Mouse (Mus musculus) retina, postnatal 7 days (tissue): Measurements from ENCODE around the gene Olfr1076.
"Not testable (repeated sequence)": the region's sequence is repeated elsewhere in the genome, so short reads cannot be mapped to it uniquely, and the experiment has no call there.

Experiments used
- DNase-seq: peaks from one replicate; pipeline ENCODE4 v3.0.0-alpha.2; 2012; ENCODE audit warnings: low read depth, low spot score

The Olfr1076 gene

DNA sequence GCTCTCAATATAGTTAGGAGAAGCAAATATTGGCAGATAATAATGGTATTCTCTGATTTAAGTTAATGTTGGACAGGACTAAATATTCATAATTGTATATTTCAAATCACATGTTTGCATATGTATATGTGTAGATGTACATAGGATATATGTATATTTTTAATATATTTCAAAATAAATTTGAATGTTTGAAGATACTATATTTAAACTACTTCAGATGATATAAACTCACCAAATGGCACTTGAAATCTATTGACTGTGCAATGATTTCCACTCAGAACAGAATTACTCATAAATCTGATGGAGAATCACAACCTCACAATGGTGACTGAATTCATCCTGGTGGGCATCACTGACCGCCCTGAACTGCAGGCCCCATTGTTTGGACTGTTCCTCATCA lies at the start of gene Olfr1076:
Olfr1076 (plus strand) TSS at position 301 of the 400 bp plus-strand sequence.
- no peak for DNase-seq

DNA sequence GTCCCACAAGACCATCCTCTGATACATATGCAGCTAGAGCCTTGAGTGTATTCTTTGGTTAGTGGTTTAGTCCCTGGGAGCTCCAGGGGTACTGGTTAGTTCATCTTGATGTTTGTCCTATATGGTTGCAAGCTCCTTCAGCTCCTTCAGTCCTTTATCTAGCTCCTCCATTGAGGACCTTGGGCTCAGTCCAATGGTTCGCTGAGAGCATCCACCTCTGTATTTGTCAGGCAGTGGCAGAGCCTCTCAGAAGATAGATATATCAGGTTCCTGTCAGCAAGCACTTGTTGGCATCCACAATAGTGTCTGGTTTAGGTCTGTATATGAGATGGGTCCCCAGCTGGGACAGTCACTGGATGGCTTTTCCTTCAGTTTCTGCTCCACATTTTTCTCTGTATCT lies 47.8 kb upstream of the Olfr1076 start:
- no peak for DNase-seq

DNA sequence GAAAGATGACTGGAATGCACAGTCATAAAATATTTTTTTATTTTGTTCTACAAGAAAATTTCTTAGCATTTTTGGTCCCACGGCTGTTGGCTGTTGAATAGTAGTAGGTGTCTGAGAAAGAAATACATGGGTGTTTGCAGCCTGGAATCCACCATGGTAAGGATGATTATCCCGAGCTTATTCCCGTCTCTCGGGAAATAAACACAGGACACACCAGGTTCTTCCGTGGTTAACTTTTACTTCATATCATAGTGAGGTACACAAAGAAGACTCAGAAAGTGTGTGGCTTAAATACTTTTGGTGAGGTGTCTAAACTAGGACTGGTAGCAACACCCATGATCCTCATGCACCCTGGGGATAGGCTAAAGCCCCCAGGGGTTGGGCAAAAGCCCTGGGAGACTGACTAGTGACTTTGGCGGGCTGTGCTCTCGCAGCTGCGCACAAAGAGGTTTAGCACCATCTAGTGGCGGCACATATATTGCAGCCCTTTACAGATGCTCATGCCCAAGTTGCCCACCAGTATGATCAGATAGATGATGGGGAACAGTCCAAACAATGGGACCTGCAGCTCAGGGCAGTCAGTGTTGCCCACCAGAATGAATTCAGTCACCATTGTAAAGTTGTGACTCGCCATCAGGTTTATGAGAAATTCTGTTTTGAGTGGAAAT lies 43.7 kb upstream of the Olfr1076 start:
- DNase-seq: peak; percentile 2

DNA sequence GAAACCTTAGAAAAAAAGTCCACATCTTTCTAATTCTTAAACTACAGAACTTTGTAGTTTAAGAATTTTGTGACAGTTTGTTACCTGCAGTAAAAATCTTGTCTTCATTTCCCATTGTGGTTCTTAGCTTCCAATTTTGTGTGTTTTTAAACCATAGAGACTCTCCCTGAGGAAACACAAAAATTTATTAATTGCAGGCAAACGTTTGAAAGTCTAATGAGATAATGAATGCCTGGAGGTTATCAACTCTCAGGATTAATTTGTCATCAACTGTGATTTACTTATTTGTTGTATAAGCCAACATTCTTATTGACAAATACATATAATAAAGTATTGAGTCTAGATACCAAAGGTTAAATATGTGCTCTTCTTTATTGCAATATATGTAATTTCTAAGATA lies 21.0 kb upstream of the Olfr1076 start, which contains the start of gene Olfr228:
Olfr228 (minus strand) TSS at position 101 of the 400 bp plus-strand sequence.
- no peak for DNase-seq

DNA sequence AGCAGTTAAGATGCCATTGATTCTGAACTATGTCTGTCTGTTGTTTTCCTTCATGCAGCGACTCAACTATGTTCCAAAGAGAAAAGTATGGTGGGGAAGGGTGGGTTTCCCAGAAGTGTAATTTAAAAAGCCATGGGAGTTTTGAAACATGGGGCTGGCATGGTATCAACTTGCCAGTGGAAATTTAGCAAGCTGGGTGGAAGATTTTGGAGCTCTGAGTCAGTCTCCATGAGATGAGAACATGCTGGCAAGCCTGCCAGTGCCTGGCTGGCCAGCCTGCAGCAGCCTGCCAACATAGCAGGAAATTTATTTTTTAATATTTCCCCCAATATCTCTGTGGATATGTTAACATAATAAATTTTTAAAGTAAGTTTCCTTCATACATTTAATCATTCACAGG lies 22.7 kb downstream of the Olfr1076 start:
- DNase-seq: no peak

DNA sequence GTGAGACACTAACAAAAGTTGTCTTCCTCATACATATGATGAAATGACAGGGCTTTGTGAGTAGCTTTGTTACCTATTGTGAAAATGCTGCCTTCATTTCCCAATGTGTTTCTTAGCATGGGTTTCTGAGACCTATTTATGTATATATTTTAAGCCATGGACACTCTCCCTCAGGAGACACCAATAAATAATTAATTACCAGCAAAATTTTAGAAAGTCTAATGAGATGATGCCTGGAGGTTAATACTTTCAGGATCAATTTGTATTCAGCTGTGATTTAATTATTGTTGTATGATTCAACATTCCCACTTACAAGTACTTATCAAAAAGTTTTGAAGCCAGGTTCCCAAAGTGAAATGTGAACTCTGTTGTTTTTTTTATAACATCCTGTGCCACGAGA lies 34.1 kb downstream of the Olfr1076 start, which contains the start of gene Olfr1079:
Olfr1079 (minus strand) TSS at position 101 of the 400 bp plus-strand sequence.
- DNase-seq: no peak

DNA sequence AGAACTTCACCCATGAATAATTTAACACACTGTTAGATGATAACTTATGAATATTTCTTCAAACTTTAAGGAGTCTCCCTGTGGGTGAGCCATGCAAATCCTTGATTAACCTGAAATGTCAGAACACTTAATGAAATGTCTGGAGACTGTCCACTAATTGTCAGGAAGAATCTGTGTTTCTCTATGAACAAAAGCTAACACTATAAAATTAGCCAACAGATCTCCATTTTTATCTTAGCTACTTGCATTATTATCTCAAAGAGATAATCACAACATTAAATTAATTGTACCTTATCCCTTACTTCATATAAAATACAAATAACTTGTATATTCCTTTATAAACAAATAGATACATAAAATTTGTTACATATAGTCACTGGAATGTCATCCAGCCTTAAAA lies 49.9 kb downstream of the Olfr1076 start, which contains the start of gene Olfr1080:
Olfr1080 (minus strand) TSS at position 101 of the 400 bp plus-strand sequence.
- not testable (repeated sequence) for DNase-seq
